ENCODE assay signal across 8 mouse cellular contexts in the genomic region with DNA sequence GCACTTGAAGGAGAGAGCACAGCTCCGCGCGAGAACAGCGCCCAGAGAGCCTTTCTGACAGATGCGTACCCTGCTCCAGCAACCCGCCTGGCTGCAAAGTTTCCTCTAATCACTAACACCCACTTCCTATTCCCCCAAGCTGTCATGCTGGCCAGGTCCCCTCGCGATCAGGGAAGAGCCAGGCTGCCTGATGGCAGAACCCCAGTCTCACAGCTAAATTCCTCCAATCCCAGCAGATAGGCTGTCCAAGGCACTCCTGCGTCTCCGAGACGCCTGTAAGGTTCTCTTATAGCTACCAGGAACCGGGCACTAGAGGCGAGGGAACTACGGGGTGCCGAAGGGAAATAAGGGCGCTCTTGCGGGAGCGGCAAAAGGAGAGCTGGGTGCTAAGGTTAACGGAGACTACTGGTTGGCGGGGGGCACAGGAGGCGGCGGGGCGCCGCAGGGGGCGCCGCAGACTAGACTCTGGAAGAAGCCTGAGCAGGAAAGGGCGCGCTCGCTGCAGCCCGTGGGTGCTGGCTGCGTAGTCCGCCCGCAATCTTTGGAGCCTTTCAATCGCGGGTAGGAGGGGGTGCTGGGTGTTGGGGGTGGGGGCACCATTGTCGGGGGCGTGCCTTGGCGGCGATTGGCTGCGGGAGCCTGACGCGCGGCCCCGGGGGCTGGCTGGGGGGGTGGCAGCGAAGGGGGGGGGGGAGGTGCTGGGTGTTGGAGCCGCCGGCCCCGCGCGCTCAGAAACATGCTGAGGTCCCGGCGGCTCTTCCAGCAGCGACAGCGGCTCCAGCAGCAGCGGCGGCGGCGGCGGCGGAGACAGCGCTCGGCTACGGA. TPM values are rescaled to one million over a fixed set of nuclear protein-coding genes. Genes with fewer than 3 reads are reported as not detected.
A peak's percentile ranks its signal among the peaks of the same experiment; 100 is the strongest.
DNase-seq lines count a peak whose midpoint lies in the region; ATAC-seq lines count a peak whose summit lies in the region.

Gene Adrb1, plus strand, starts transcription at position 813 of the 825 bp plus-strand sequence.

- H3K9me3 ChIP-seq in embryonic facial prominence, embryonic 10.5 days, result no peaks in the 10 kb centered on the region
- H3K9me3 ChIP-seq in kidney, embryonic 15.5 days (replicated peaks), result no peaks in the 10 kb centered on the region
- no peaks in the 10 kb centered on the region for H3K9me3 ChIP-seq in midbrain, embryonic 15.5 days

- peak within 1 kb of the TSS; percentile 65 for H3K4me3 ChIP-seq in embryonic facial prominence, embryonic 10.5 days
- H3K4me3 ChIP-seq in kidney, embryonic 15.5 days (replicated peaks), result peak within 1 kb of the TSS; percentile 53
- H3K4me3 ChIP-seq in midbrain, embryonic 15.5 days, result peak within 1 kb of the TSS; percentile 59

- no peaks in the 10 kb centered on the region for H3K36me3 ChIP-seq in embryonic facial prominence, embryonic 10.5 days (replicated peaks)
- no peaks in the 10 kb centered on the region for H3K36me3 ChIP-seq in kidney, embryonic 15.5 days
- H3K36me3 ChIP-seq in midbrain, embryonic 15.5 days (replicated peaks), result no peaks in the 10 kb centered on the region

- H3K27ac ChIP-seq in embryonic facial prominence, embryonic 10.5 days (replicated peaks), result peak within 1 kb of the TSS; percentile 57
- no peak within 1 kb of the TSS for H3K27ac ChIP-seq in kidney, embryonic 15.5 days
- H3K27ac ChIP-seq in midbrain, embryonic 15.5 days, result 0 out of 2 replicates have a peak within 1 kb of the TSS, but pooled peaks have one; percentile 53

- H3K4me2 ChIP-seq in kidney, embryonic 15.5 days, result peak within 1 kb of the TSS; percentile 95
- peak within 1 kb of the TSS; percentile 97 for H3K4me2 ChIP-seq in midbrain, embryonic 15.5 days

- H3K4me1 ChIP-seq in embryonic facial prominence, embryonic 10.5 days, result peaks cover 36% of the 10 kb centered on the region
- H3K4me1 ChIP-seq in kidney, embryonic 15.5 days, result peaks cover 33% of the 10 kb centered on the region
- H3K4me1 ChIP-seq in midbrain, embryonic 15.5 days, result peaks cover 37% of the 10 kb centered on the region

- H3K9ac ChIP-seq in kidney, embryonic 15.5 days, result peak within 1 kb of the TSS; percentile 40
- peak within 1 kb of the TSS; percentile 48 for H3K9ac ChIP-seq in midbrain, embryonic 15.5 days

- H3K27me3 ChIP-seq in embryonic facial prominence, embryonic 10.5 days (replicated peaks; ENCODE audit: low read depth, poor library complexity, severe bottlenecking), result peaks cover 99% of the 10 kb centered on the region
- H3K27me3 ChIP-seq in kidney, embryonic 15.5 days, result peaks cover 98% of the 10 kb centered on the region
- H3K27me3 ChIP-seq in midbrain, embryonic 15.5 days (replicated peaks), result peaks cover 61% of the 10 kb centered on the region

- peak; percentile 60 for DNase-seq in kidney, adult 18-20 months
- no peak for DNase-seq in kidney, adult 11 months
- DNase-seq in embryonic facial prominence, embryonic 10.5 days (ENCODE audit: low spot score), result peak; percentile 65
- peak; percentile 72 for DNase-seq in heart, adult 9 months (ENCODE audit: low spot score in 2 of 2)
- DNase-seq in liver, result peak; percentile 59
- peak; percentile 81 for DNase-seq in telencephalon, adult 2 months (ENCODE audit: low read depth, low spot score)

- ATAC-seq in kidney, embryonic 15.5 days (replicated peaks; ENCODE audit: low FRiP score), result peak; percentile 16; the same call in 1 of the 2 replicates
- ATAC-seq in midbrain, embryonic 15.5 days (replicated peaks), result peak; percentile 63

- under 1% methylated on average over 62 of the region's 63 CpGs for WGBS in embryonic facial prominence, embryonic 10.5 days
- under 1% methylated on average over 38 of the region's 63 CpGs for WGBS in kidney, embryonic 15.5 days
- WGBS in midbrain, embryonic 15.5 days, result 2% methylated on average over 57 of the region's 63 CpGs

RNA-seq across cellular contexts. Expression of gene Adrb1, which starts in this region (rescaled TPM):
- polyA plus RNA-seq in embryonic facial prominence, embryonic 10.5 days (2016; fragmentation: Nextera tagmentation; extraction: Ambion mirVana), result 0.24 and 0.26 TPM in 2 replicates
- polyA plus RNA-seq in kidney, embryonic 15.5 days (2015; fragmentation: Nextera tagmentation; extraction: Ambion mirVana), result 0.23 and 0.36 TPM in 2 replicates
- 1.3 and 1.4 TPM in 2 replicates for polyA plus RNA-seq in midbrain, embryonic 15.5 days (2015; fragmentation: Nextera tagmentation; extraction: Ambion mirVana)

Comparison
In these comparisons a context has a peak if more than half of its experiments do, and no peak if none do; other contexts are left out.
1. Peak in DNase-seq, H3K4me3 ChIP-seq and H3K27ac ChIP-seq in embryonic facial prominence, embryonic 10.5 days; RNA of the gene not detected or under 1 TPM.
2. Peak in ATAC-seq, H3K4me3 ChIP-seq, H3K9ac ChIP-seq and H3K4me2 ChIP-seq in kidney, embryonic 15.5 days; RNA of the gene not detected or under 1 TPM.